ENCODE assay signal across 8 mouse cellular contexts in the genomic region with DNA sequence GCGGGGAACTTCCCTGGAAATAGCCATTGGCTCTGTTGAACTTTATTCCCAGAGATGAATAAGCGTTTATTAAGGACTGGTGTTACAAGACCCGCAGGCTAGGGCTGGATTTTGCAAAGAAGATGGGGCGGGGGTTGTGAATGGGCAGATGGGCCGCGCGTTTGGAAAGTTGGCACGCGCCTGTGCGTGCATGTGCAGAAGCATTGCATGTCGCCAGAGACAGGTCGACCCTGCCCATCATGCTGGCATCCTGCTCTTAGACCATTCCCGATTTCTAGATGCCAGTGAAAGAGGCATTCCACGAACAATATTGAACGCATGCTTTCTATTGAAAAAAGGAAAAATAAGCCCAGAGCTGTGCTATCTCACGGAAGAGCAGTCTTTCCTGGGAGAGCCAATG.
DNase-seq lines count a peak whose midpoint lies in the region; ATAC-seq lines count a peak whose summit lies in the region.

No protein-coding gene starts in this region.

- H3K4me1 ChIP-seq in heart, embryonic 14.5 days (ENCODE audit: control insufficient read depth in 2 of 2, insufficient read depth in 2 of 2, low read length in 2 of 2), result no peaks in the 10 kb centered on the region
- peaks cover 3% of the 10 kb centered on the region; the same call in 1 of the 2 replicates for H3K4me1 ChIP-seq in hindbrain, embryonic 11.5 days (replicated peaks; ENCODE audit: control insufficient read depth, insufficient read depth, low read length)
- peaks cover 10% of the 10 kb centered on the region for H3K4me1 ChIP-seq in limb, embryonic 15.5 days
- no peaks in the 10 kb centered on the region for H3K4me1 ChIP-seq in liver, embryonic 12.5 days

- intact Hi-C loops in heart, postnatal 25 days (cut with DNase I), result no loop called here

- H3K27me3 ChIP-seq in heart, embryonic 14.5 days (ENCODE audit: control insufficient read depth, insufficient read depth, low read length), result peaks cover 43% of the 10 kb centered on the region
- H3K27me3 ChIP-seq in hindbrain, embryonic 11.5 days (ENCODE audit: control insufficient read depth, insufficient read depth, low read length), result peaks cover 10% of the 10 kb centered on the region
- H3K27me3 ChIP-seq in limb, embryonic 15.5 days, result peaks cover 41% of the 10 kb centered on the region
- peaks cover 30% of the 10 kb centered on the region for H3K27me3 ChIP-seq in liver, embryonic 12.5 days (replicated peaks)

- H3K4me2 ChIP-seq in heart, embryonic 14.5 days (ENCODE audit: low read length), result peak overlapping the region; percentile 40
- H3K4me2 ChIP-seq in hindbrain, embryonic 11.5 days (replicated peaks; ENCODE audit: low read depth, low read length), result peak overlapping the region; percentile 71
- H3K4me2 ChIP-seq in limb, embryonic 15.5 days, result no peak overlapping the region
- H3K4me2 ChIP-seq in liver, embryonic 12.5 days, result no peak overlapping the region

- no peak overlapping the region for H3K9ac ChIP-seq in heart, embryonic 14.5 days (ENCODE audit: low read length)
- H3K9ac ChIP-seq in hindbrain, embryonic 11.5 days (ENCODE audit: low read depth, low read length), result peak overlapping the region; percentile 59; the same call in 1 of the 2 replicates
- H3K9ac ChIP-seq in limb, embryonic 15.5 days, result no peak overlapping the region
- H3K9ac ChIP-seq in liver, embryonic 12.5 days, result no peak overlapping the region

- H3K27ac ChIP-seq in heart, embryonic 14.5 days (replicated peaks in 1 of 2; ENCODE audit: control insufficient read depth in 1 of 2, insufficient read depth in 1 of 2, low read depth in 2 of 2, low read length in 2 of 2), result no peak overlapping the region
- no peak overlapping the region for H3K27ac ChIP-seq in hindbrain, embryonic 11.5 days (ENCODE audit: low read depth, low read length)
- H3K27ac ChIP-seq in limb, embryonic 15.5 days, result no peak overlapping the region
- H3K27ac ChIP-seq in liver, embryonic 12.5 days, result no peak overlapping the region

- no peaks in the 10 kb centered on the region for H3K36me3 ChIP-seq in heart, embryonic 14.5 days (ENCODE audit: control insufficient read depth, insufficient read depth, low read length)
- no peaks in the 10 kb centered on the region for H3K36me3 ChIP-seq in hindbrain, embryonic 11.5 days (ENCODE audit: control insufficient read depth, insufficient read depth, low read length)
- H3K36me3 ChIP-seq in limb, embryonic 15.5 days, result no peaks in the 10 kb centered on the region
- H3K36me3 ChIP-seq in liver, embryonic 12.5 days, result no peaks in the 10 kb centered on the region

- ATAC-seq in heart, embryonic 14.5 days (ENCODE audit: insufficient number of reproducible peaks, insufficient read depth, low FRiP score, low read depth), result no peak
- ATAC-seq in hindbrain, embryonic 11.5 days (ENCODE audit: low FRiP score), result 0 out of 2 replicates have a peak, but pooled peaks have one; percentile 18
- no peak for ATAC-seq in limb, embryonic 15.5 days (ENCODE audit: insufficient number of reproducible peaks, low FRiP score, low TSS enrichment, low read depth)
- no peak for ATAC-seq in liver, embryonic 12.5 days

- WGBS in heart, embryonic 14.5 days, result 29% methylated on average over 16 of the region's 16 CpGs
- 29% methylated on average over 16 of the region's 16 CpGs for WGBS in hindbrain, embryonic 11.5 days
- WGBS in limb, embryonic 15.5 days, result 35% methylated on average over 16 of the region's 16 CpGs
- 28% methylated on average over 16 of the region's 16 CpGs for whole genome bisulfite sequencing in liver, embryonic 12.5 days (ENCODE audit: insufficient replicate concordance)

- H3K4me3 ChIP-seq in heart, embryonic 14.5 days (ENCODE audit: control insufficient read depth in 1 of 2, insufficient read depth in 1 of 2, low read depth in 1 of 2, low read length in 2 of 2), result peak overlapping the region; percentile 8 to 11
- H3K4me3 ChIP-seq in hindbrain, embryonic 11.5 days (ENCODE audit: low read depth, low read length), result peak overlapping the region; percentile 42
- H3K4me3 ChIP-seq in limb, embryonic 15.5 days, result 0 out of 2 replicates have a peak overlapping the region, but pooled peaks have one; percentile 29
- no peak overlapping the region for H3K4me3 ChIP-seq in liver, embryonic 12.5 days

- no peaks in the 10 kb centered on the region for H3K9me3 ChIP-seq in heart, embryonic 14.5 days (ENCODE audit: control insufficient read depth, low read length)
- no peaks in the 10 kb centered on the region for H3K9me3 ChIP-seq in hindbrain, embryonic 11.5 days (ENCODE audit: control insufficient read depth, low read length)
- H3K9me3 ChIP-seq in limb, embryonic 15.5 days, result no peaks in the 10 kb centered on the region
- no peaks in the 10 kb centered on the region for H3K9me3 ChIP-seq in liver, embryonic 12.5 days (replicated peaks)

- DNase-seq in heart, postnatal 25 days (ENCODE audit: low spot score), result no peak
- DNase-seq in cerebellum, adult 8-10 months, result peak; percentile 63
- DNase-seq in hindbrain, embryonic 11.5 days (ENCODE audit: low spot score), result no peak
- DNase-seq in adipocyte (ENCODE audit: low spot score), result no peak
- no peak for DNase-seq in gastrocnemius, postnatal 25 days

Comparison
In these comparisons a context has a peak if more than half of its experiments do, and no peak if none do; other contexts are left out.
1. H3K4me2 ChIP-seq: peak in heart, embryonic 14.5 days (single experiment) and hindbrain, embryonic 11.5 days (single experiment); none in limb, embryonic 15.5 days (single experiment) and liver, embryonic 12.5 days (single experiment).